Mouse (Mus musculus): ENCODE data around the gene Olfr33. TPM values are rescaled to one million over a fixed set of nuclear protein-coding genes. Genes with fewer than 3 reads are reported as not detected.

Olfr33 gene
- polyA plus RNA-seq (2012; rRNA removed), result not detected in 2 replicates

GRCm38 (mm10) chr7:102718970-102719369, at the start of gene Olfr33:
Gene Olfr33 (minus strand): TSS chr7:102719070.
- Histone ChIP-seq H3K27me3 (ENCODE audit: control insufficient read depth, insufficient read depth, low read length) (no peaks in the 10 kb centered on the region), H3K4me1 (replicated peaks; ENCODE audit: control insufficient read depth, insufficient read depth, low read length) (no peaks in the 10 kb centered on the region), H3K36me3 (ENCODE audit: control insufficient read depth, insufficient read depth, low read length) (no peaks in the 10 kb centered on the region), H3K4me3 (ENCODE audit: control insufficient read depth, insufficient read depth, low read length) (no peak within 1 kb of the TSS), H3K27ac (ENCODE audit: control insufficient read depth, insufficient read depth, low read length) (no peak within 1 kb of the TSS)
- no peak for TF ChIP-seq POLR2A (IDR thresholded peaks at IDR 0.05; ENCODE audit: control insufficient read depth, extremely low read depth, insufficient read depth, low read length, poor library complexity)
- TF ChIP-seq CTCF (IDR thresholded peaks at IDR 0.05; ENCODE audit: borderline replicate concordance, control insufficient read depth, extremely low read depth, insufficient read depth, low read length, poor library complexity), result no peak
- DNase-seq, result no peak
- WGBS, result 41% methylated on average over 1 of the region's 1 CpGs

DNA sequence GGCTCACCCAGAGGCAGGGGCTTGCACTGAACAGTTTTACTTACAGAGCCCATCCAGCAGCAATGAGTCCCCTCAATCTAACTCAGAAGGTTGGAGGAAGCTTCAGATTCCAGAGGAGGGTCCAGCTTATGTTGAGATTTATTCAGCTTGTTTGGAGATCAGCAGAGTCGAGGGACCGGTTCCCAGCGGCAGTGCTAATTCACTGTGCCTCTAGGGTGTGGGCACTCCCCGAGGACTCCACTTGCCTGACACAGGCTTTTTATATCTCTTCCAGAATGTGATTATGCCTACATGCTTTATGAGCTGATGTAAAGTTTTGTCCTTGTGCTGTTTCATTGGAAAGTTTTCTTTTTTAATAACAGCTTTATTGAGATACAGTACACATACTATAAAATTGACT, 40.4 kb upstream of the Olfr33 start, which contains the start of the genes Olfr560 and Olfr78:
Gene Olfr560, minus strand, starts transcription at position 101 of the 400 bp plus-strand sequence.
Gene Olfr78, minus strand, starts transcription at position 206 of the 400 bp plus-strand sequence.
- no peak within 1 kb of the TSS for H3K4me3 ChIP-seq (ENCODE audit: control insufficient read depth, insufficient read depth, low read length)
- no peaks in the 10 kb centered on the region for H3K36me3 ChIP-seq (ENCODE audit: control insufficient read depth, insufficient read depth, low read length)
- no peak for DNase-seq
- no peaks in the 10 kb centered on the region for H3K27me3 ChIP-seq (ENCODE audit: control insufficient read depth, insufficient read depth, low read length)
- TF ChIP-seq CTCF (IDR thresholded peaks at IDR 0.05; ENCODE audit: borderline replicate concordance, control insufficient read depth, extremely low read depth, insufficient read depth, low read length, poor library complexity) (no peak), POLR2A (IDR thresholded peaks at IDR 0.05; ENCODE audit: control insufficient read depth, extremely low read depth, insufficient read depth, low read length, poor library complexity) (no peak)
- 86% methylated on average over 4 of the region's 4 CpGs for WGBS
- no peak within 1 kb of the TSS for H3K27ac ChIP-seq (ENCODE audit: control insufficient read depth, insufficient read depth, low read length)
- no peaks in the 10 kb centered on the region for H3K4me1 ChIP-seq (replicated peaks; ENCODE audit: control insufficient read depth, insufficient read depth, low read length)

DNA sequence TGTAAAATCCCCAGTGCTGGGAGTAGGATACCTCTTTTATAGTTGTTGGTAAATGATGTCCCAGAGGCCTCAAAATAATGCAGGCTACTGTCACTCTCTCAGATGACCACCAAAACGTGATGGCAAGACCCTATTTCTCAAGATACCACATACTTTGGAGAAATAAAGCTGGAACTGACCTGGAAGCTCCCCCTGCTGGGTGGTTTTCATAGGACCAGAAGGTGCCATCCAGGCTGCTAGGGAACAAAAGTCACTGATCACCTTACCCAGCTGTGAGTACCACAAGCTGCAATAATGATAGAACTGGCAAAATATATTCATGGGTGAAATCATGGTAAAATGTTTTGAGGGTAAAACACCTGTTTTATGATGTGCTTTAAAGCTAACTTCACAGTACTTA, 33.2 kb upstream of the Olfr33 start:
- 10% methylated on average over 1 of the region's 1 CpGs for WGBS
- TF ChIP-seq CTCF (IDR thresholded peaks at IDR 0.05; ENCODE audit: borderline replicate concordance, control insufficient read depth, extremely low read depth, insufficient read depth, low read length, poor library complexity) (no peak), POLR2A (IDR thresholded peaks at IDR 0.05; ENCODE audit: control insufficient read depth, extremely low read depth, insufficient read depth, low read length, poor library complexity) (no peak)
- Histone ChIP-seq H3K4me3 (ENCODE audit: control insufficient read depth, insufficient read depth, low read length) (no peak overlapping the region), H3K4me1 (replicated peaks; ENCODE audit: control insufficient read depth, insufficient read depth, low read length) (no peaks in the 10 kb centered on the region), H3K27ac (ENCODE audit: control insufficient read depth, insufficient read depth, low read length) (no peak overlapping the region), H3K36me3 (ENCODE audit: control insufficient read depth, insufficient read depth, low read length) (no peaks in the 10 kb centered on the region), H3K27me3 (ENCODE audit: control insufficient read depth, insufficient read depth, low read length) (no peaks in the 10 kb centered on the region)
- DNase-seq, result no peak

- Histone ChIP-seq H3K4me3 (ENCODE audit: control insufficient read depth, insufficient read depth, low read length) (no peak overlapping the region), H3K4me1 (replicated peaks; ENCODE audit: control insufficient read depth, insufficient read depth, low read length) (no peaks in the 10 kb centered on the region), H3K27ac (ENCODE audit: control insufficient read depth, insufficient read depth, low read length) (no peak overlapping the region), H3K27me3 (ENCODE audit: control insufficient read depth, insufficient read depth, low read length) (no peaks in the 10 kb centered on the region), H3K36me3 (ENCODE audit: control insufficient read depth, insufficient read depth, low read length) (no peaks in the 10 kb centered on the region)
- DNase-seq, result no peak
- no peak for TF ChIP-seq CTCF (IDR thresholded peaks at IDR 0.05; ENCODE audit: borderline replicate concordance, control insufficient read depth, extremely low read depth, insufficient read depth, low read length, poor library complexity)
- no peak for TF ChIP-seq POLR2A (IDR thresholded peaks at IDR 0.05; ENCODE audit: control insufficient read depth, extremely low read depth, insufficient read depth, low read length, poor library complexity)
- WGBS, result 72% methylated on average over 2 of the region's 2 CpGs
Measured at GRCm38 (mm10) chr7:102737705-102738104, 18.8 kb upstream of the Olfr33 start.

DNA sequence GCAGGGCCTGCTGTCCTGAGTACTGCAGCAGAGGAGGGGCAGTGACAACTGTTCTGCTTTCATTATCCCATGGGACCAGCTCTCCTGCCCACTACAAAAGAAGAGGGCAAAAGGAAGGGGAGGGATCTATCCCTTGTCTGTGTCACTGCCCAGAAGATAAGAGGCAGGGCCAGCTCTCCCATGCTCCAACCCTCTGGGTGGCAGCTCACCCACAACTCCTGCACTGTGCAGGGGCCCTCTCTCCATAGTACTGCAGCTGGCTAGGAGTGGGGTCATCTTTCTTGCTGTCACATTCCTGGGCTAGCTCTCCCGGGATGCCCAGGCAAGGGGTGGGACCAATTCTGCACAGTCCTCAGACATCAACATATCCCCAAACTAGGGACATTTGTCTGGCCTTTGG, 14.9 kb upstream of the Olfr33 start:
- WGBS, result 78% methylated on average over 1 of the region's 1 CpGs
- no peak overlapping the region for H3K4me3 ChIP-seq (ENCODE audit: control insufficient read depth, insufficient read depth, low read length)
- no peak for DNase-seq
- H3K36me3 ChIP-seq (ENCODE audit: control insufficient read depth, insufficient read depth, low read length), result no peaks in the 10 kb centered on the region
- no peaks in the 10 kb centered on the region for H3K27me3 ChIP-seq (ENCODE audit: control insufficient read depth, insufficient read depth, low read length)
- no peaks in the 10 kb centered on the region for H3K4me1 ChIP-seq (replicated peaks; ENCODE audit: control insufficient read depth, insufficient read depth, low read length)
- TF ChIP-seq POLR2A (IDR thresholded peaks at IDR 0.05; ENCODE audit: control insufficient read depth, extremely low read depth, insufficient read depth, low read length, poor library complexity) (no peak), CTCF (IDR thresholded peaks at IDR 0.05; ENCODE audit: borderline replicate concordance, control insufficient read depth, extremely low read depth, insufficient read depth, low read length, poor library complexity) (no peak)
- no peak overlapping the region for H3K27ac ChIP-seq (ENCODE audit: control insufficient read depth, insufficient read depth, low read length)

DNA sequence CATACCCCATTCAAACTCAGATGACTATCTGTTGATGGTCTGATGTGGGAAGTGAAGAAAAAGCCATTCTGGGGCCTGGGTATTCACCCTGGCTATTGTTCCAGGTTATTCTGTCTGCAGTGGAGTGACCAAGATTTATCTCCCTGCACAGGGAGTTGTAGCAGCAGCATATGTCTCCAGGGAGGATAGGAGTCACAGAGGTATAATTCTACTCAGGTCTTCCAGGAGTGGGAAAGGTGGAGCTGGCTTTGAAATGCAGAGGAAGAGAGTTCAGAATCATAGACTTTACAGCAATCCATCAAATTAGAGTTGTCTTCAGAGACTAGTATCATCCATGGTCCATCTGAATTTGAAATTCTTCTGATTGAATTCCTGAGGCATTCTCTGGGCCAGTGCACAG, 8.5 kb upstream of the Olfr33 start, which contains the start of gene Olfr559:
Gene Olfr559, minus strand, starts transcription at position 101 of the 400 bp plus-strand sequence.
- TF ChIP-seq CTCF (IDR thresholded peaks at IDR 0.05; ENCODE audit: borderline replicate concordance, control insufficient read depth, extremely low read depth, insufficient read depth, low read length, poor library complexity) (no peak), POLR2A (IDR thresholded peaks at IDR 0.05; ENCODE audit: control insufficient read depth, extremely low read depth, insufficient read depth, low read length, poor library complexity) (no peak)
- no peak for DNase-seq
- H3K27me3 ChIP-seq (ENCODE audit: control insufficient read depth, insufficient read depth, low read length), result no peaks in the 10 kb centered on the region

GRCm38 (mm10) chr7:102701915-102702314, 17.0 kb downstream of the Olfr33 start, which contains the start of gene Olfr558:
Gene Olfr558 (plus strand): TSS chr7:102702215.
- H3K4me1 ChIP-seq (replicated peaks; ENCODE audit: control insufficient read depth, insufficient read depth, low read length), result no peaks in the 10 kb centered on the region
- TF ChIP-seq CTCF (IDR thresholded peaks at IDR 0.05; ENCODE audit: borderline replicate concordance, control insufficient read depth, extremely low read depth, insufficient read depth, low read length, poor library complexity) (no peak), POLR2A (IDR thresholded peaks at IDR 0.05; ENCODE audit: control insufficient read depth, extremely low read depth, insufficient read depth, low read length, poor library complexity) (no peak)
- H3K27me3 ChIP-seq (ENCODE audit: control insufficient read depth, insufficient read depth, low read length), result 0 out of 2 replicates have a peak, but pooled peaks cover 3% of the 10 kb centered on the region
- H3K36me3 ChIP-seq (ENCODE audit: control insufficient read depth, insufficient read depth, low read length), result no peaks in the 10 kb centered on the region
- DNase-seq, result no peak
- H3K4me3 ChIP-seq (ENCODE audit: control insufficient read depth, insufficient read depth, low read length), result no peak within 1 kb of the TSS
- no peak within 1 kb of the TSS for H3K27ac ChIP-seq (ENCODE audit: control insufficient read depth, insufficient read depth, low read length)

More for the DNA sequence above, 8.5 kb upstream of the Olfr33 start, which contains the start of gene Olfr559:
- Histone ChIP-seq H3K27ac (ENCODE audit: control insufficient read depth, insufficient read depth, low read length) (no peak within 1 kb of the TSS), H3K4me3 (ENCODE audit: control insufficient read depth, insufficient read depth, low read length) (no peak within 1 kb of the TSS), H3K36me3 (ENCODE audit: control insufficient read depth, insufficient read depth, low read length) (no peaks in the 10 kb centered on the region), H3K4me1 (replicated peaks; ENCODE audit: control insufficient read depth, insufficient read depth, low read length) (no peaks in the 10 kb centered on the region)

Data from thymus, adult 2 months (tissue).